Mouse (Mus musculus): Measurements from ENCODE around the gene Trim14. TPM values are rescaled to one million over a fixed set of nuclear protein-coding genes. Genes with fewer than 3 reads are reported as not detected.

The Trim14 gene
- polyA plus RNA-seq, 2 experiments: 2.5 to 3.3 TPM

DNA sequence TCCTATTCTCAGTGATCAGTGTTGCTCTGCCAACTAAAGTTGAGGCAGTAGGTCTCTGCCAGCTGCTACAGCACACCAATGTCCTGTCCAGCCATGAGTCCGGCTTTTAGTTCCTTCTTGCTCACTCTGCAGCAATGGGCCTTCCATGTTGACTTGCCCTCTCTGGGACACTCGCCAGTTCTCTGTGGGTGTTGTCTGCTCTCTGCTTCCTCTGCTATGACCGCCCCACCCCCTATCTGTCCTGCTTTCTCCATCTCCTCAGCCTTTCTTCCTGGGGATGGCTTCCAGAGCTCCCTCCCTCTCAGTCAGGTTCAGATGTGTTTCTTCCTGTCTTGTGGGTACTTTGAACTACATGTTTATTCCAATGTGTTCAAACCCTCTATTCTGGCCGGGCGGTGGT is 48.6 kb downstream of the Trim14 start:
- Histone ChIP-seq H3K9me3 (ENCODE audit: control insufficient read depth, low read length) (no peaks in the 10 kb centered on the region), H3K9ac (ENCODE audit: low read depth, low read length, severe bottlenecking) (no peak overlapping the region), H3K27ac (replicated peaks; ENCODE audit: low read depth, low read length) (no peak overlapping the region), H3K4me3 (replicated peaks; ENCODE audit: low read length) (no peak overlapping the region), H3K4me1 (ENCODE audit: control insufficient read depth, insufficient read depth, low read length) (peaks cover 5% of the 10 kb centered on the region), H3K27me3 (ENCODE audit: control insufficient read depth, insufficient read depth, low read length) (no peaks in the 10 kb centered on the region), H3K36me3 (ENCODE audit: control insufficient read depth, insufficient read depth, low read length) (0 out of 2 replicates have a peak, but pooled peaks cover 1% of the 10 kb centered on the region), H3K4me2 (replicated peaks; ENCODE audit: low read depth, low read length, severe bottlenecking) (no peak overlapping the region)
- TF ChIP-seq POLR2A (IDR thresholded peaks at IDR 0.05; ENCODE audit: borderline replicate concordance, extremely low read depth, insufficient read depth, insufficient read length): no peak
- WGBS: 96% methylated on average over 5 of the region's 5 CpGs
- no peak for ATAC-seq (ENCODE audit: low FRiP score, low read depth)
- DNase-seq (ENCODE audit: low spot score): no peak

DNA sequence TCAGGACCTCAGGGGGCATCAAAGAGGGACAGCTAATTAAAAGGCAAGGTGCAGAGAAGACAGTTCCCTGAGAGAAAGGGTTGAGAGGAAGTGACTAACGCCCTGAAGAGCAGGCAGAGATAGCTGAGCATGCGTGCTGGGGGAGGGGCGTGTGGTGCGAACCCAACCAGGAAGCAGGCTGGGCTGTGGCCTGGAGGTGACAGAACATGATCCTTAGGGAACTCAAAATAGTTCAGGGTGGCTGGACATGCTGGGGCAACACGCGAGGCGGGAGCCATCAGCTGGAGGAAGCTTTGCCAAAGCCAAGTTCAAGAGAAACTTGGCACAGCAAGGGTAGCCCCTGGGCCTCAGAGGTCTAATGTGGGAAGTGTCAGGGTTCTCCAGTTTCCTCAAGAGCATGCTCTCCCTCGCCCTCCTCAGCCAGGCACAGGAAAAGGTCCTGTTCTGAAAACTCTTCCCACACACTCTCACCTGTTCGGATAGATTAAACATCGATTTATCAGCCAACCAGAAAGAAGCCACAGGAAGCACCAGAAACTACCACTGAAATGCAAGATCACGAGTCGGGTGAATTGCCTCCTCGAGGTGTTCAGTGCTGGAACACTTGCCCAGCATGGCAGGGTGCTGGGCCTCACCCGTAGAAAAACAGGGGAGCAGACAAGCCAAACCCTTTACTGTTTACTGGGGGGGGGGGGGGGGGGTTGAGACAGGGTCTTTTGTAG is 50.1 kb downstream of the Trim14 start:
- peak; percentile 20 for DNase-seq (ENCODE audit: low spot score)

DNA sequence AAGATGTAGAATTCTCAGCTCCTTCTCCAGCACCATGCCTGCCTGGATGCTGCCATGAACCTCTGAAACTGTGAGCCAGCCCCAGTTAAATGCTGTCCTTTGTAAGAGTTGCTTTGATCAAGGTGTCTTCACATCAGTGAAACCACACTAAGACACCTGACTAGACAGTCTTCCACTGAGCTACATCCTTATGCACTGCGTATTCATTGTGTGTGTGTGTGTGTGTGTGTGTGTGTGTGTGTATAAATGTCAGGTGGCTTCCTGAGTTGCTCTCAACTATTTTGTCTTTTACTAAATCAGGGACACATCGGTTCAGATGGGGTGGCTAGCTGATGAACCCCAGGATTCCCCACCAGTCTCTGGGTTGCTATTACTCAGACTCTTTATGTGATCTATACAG is 56.9 kb downstream of the Trim14 start:
- Histone ChIP-seq H3K4me3 (replicated peaks; ENCODE audit: low read length) (no peak overlapping the region), H3K4me1 (ENCODE audit: control insufficient read depth, insufficient read depth, low read length) (no peaks in the 10 kb centered on the region), H3K27me3 (ENCODE audit: control insufficient read depth, insufficient read depth, low read length) (no peaks in the 10 kb centered on the region), H3K27ac (replicated peaks; ENCODE audit: low read depth, low read length) (no peak overlapping the region), H3K36me3 (ENCODE audit: control insufficient read depth, insufficient read depth, low read length) (peaks cover 31% of the 10 kb centered on the region), H3K4me2 (replicated peaks; ENCODE audit: low read depth, low read length, severe bottlenecking) (no peak overlapping the region), H3K9ac (ENCODE audit: low read depth, low read length, severe bottlenecking) (no peak overlapping the region), H3K9me3 (ENCODE audit: control insufficient read depth, low read length) (no peaks in the 10 kb centered on the region)
- DNase-seq (ENCODE audit: low spot score) (no peak), ATAC-seq (ENCODE audit: low FRiP score, low read depth) (no peak)
- 97% methylated on average over 2 of the region's 2 CpGs for WGBS
- TF ChIP-seq POLR2A (IDR thresholded peaks at IDR 0.05; ENCODE audit: borderline replicate concordance, extremely low read depth, insufficient read depth, insufficient read length): no peak

More for the DNA sequence above, 50.1 kb downstream of the Trim14 start:
- H3K9me3 ChIP-seq (ENCODE audit: control insufficient read depth, low read length): no peaks in the 10 kb centered on the region
- no peak overlapping the region for H3K9ac ChIP-seq (ENCODE audit: low read depth, low read length, severe bottlenecking)
- no peak overlapping the region for H3K4me3 ChIP-seq (replicated peaks; ENCODE audit: low read length)
- ATAC-seq (ENCODE audit: low FRiP score, low read depth): no peak
- H3K27ac ChIP-seq (replicated peaks; ENCODE audit: low read depth, low read length): no peak overlapping the region
- no peaks in the 10 kb centered on the region for H3K27me3 ChIP-seq (ENCODE audit: control insufficient read depth, insufficient read depth, low read length)
- WGBS: 39% methylated on average over 14 of the region's 14 CpGs
- H3K4me2 ChIP-seq (replicated peaks; ENCODE audit: low read depth, low read length, severe bottlenecking): no peak overlapping the region
- H3K4me1 ChIP-seq (ENCODE audit: control insufficient read depth, insufficient read depth, low read length): peaks cover 5% of the 10 kb centered on the region
- no peaks in the 10 kb centered on the region for H3K36me3 ChIP-seq (ENCODE audit: control insufficient read depth, insufficient read depth, low read length)
- TF ChIP-seq POLR2A (IDR thresholded peaks at IDR 0.05; ENCODE audit: borderline replicate concordance, extremely low read depth, insufficient read depth, insufficient read length): no peak

DNA sequence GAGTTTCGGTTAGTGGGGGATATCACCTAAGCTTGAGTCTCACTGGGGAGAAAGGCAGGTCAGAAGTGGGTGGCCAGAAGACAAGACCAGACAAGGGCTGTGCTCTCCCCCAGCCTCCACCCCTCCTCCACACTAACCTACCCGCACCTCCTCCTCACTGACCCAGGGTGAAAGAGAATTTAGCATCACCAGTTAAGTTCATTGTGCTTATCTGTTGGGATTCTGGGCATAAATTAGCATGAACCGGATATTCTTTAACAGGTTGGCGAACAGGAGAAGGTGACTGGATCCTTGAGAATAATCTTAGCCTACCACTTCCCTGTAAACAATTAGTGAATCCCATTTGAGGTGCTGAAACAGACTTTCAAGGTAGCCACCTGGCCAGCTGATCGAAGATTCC is 60.8 kb downstream of the Trim14 start:
- Histone ChIP-seq H3K4me1 (ENCODE audit: control insufficient read depth, insufficient read depth, low read length) (no peaks in the 10 kb centered on the region), H3K4me3 (replicated peaks; ENCODE audit: low read length) (no peak overlapping the region), H3K9ac (ENCODE audit: low read depth, low read length, severe bottlenecking) (no peak overlapping the region), H3K27me3 (ENCODE audit: control insufficient read depth, insufficient read depth, low read length) (no peaks in the 10 kb centered on the region), H3K9me3 (ENCODE audit: control insufficient read depth, low read length) (no peaks in the 10 kb centered on the region), H3K27ac (replicated peaks; ENCODE audit: low read depth, low read length) (no peak overlapping the region), H3K36me3 (ENCODE audit: control insufficient read depth, insufficient read depth, low read length) (peaks cover 67% of the 10 kb centered on the region), H3K4me2 (replicated peaks; ENCODE audit: low read depth, low read length, severe bottlenecking) (no peak overlapping the region)
- DNase-seq (ENCODE audit: low spot score): no peak
- 90% methylated on average over 5 of the region's 5 CpGs for WGBS
- ATAC-seq (ENCODE audit: low FRiP score, low read depth): no peak
- no peak for TF ChIP-seq POLR2A (IDR thresholded peaks at IDR 0.05; ENCODE audit: borderline replicate concordance, extremely low read depth, insufficient read depth, insufficient read length)

DNA sequence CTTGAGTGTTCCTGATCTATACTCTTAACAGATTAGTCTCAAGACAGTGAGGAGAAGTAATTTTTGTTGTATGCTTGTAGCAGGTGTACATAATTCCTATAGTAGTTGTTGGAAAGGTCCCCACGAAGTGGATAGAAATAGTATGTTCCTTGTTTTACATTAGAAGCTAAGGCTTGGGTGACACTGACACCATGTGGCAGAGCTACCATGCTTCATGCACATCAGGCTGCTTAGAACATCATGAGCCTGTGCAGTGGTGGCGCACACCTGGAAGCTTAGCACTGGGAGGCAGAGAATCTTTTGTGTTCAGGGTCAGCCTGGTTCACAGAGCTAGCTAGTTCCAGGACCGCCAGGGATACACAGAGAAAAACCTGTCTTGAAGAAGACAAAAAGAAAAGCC is 70.2 kb downstream of the Trim14 start:
- Histone ChIP-seq H3K27me3 (ENCODE audit: control insufficient read depth, insufficient read depth, low read length) (no peaks in the 10 kb centered on the region), H3K36me3 (ENCODE audit: control insufficient read depth, insufficient read depth, low read length) (peaks cover 100% of the 10 kb centered on the region), H3K4me3 (replicated peaks; ENCODE audit: low read length) (no peak overlapping the region), H3K9me3 (ENCODE audit: control insufficient read depth, low read length) (no peaks in the 10 kb centered on the region), H3K4me1 (ENCODE audit: control insufficient read depth, insufficient read depth, low read length) (no peaks in the 10 kb centered on the region), H3K9ac (ENCODE audit: low read depth, low read length, severe bottlenecking) (no peak overlapping the region), H3K27ac (replicated peaks; ENCODE audit: low read depth, low read length) (no peak overlapping the region), H3K4me2 (replicated peaks; ENCODE audit: low read depth, low read length, severe bottlenecking) (no peak overlapping the region)
- DNase-seq (ENCODE audit: low spot score) (no peak), ATAC-seq (ENCODE audit: low FRiP score, low read depth) (no peak)
- no peak for TF ChIP-seq POLR2A (IDR thresholded peaks at IDR 0.05; ENCODE audit: borderline replicate concordance, extremely low read depth, insufficient read depth, insufficient read length)
- 88% methylated on average over 3 of the region's 3 CpGs for WGBS
